Comparison of ENCODE assay signal across 27 mouse cellular contexts in the genomic region with DNA sequence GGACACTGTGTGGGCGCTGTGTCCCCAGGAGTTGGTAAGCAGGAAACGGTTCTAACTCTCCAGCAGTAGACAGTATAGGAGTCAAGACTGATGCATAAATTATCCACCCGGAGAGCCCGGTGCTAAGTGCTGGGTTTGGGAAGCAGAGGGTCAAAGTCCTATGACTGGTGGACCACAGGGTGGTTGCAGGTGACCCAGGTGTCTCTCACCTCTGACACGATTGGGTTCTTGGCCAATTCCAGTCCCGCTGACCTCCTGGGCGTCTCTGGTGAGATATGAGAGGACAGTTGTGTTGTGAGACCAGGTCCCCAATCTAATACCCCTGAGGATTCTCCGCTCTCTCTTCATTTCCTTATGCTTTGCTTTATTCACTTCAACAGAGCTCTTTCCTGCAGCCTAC.
DNase-seq lines count a peak whose midpoint lies in the region; ATAC-seq and TF ChIP-seq lines count a peak whose summit lies in the region.
"Had no signal": no experiment of that assay in that cellular context is flagged by ENCODE, and none has a peak within 500 bp of the region (broad histone marks: within the 10 kb centered on the region; RNA-seq: fewer than 3 reads in every experiment).

No protein-coding gene starts in this region.

- H3K36me3 ChIP-seq in forebrain, embryonic 14.5 days (ENCODE audit: control insufficient read depth, insufficient read depth, low read length): no peaks in the 10 kb centered on the region
- H3K36me3 ChIP-seq in forebrain, embryonic 11.5 days (ENCODE audit: control insufficient read depth, insufficient read depth, low read length): no peaks in the 10 kb centered on the region
- H3K36me3 ChIP-seq in liver, adult 2 months (ENCODE audit: control insufficient read depth, insufficient read depth, low read length): no peaks in the 10 kb centered on the region
- H3K36me3 ChIP-seq in liver, embryonic 12.5 days: no peaks in the 10 kb centered on the region
- H3K36me3 ChIP-seq in midbrain, postnatal 0 days (ENCODE audit: insufficient read depth, low read length): no peaks in the 10 kb centered on the region
- H3K36me3 ChIP-seq in midbrain, embryonic 11.5 days (ENCODE audit: control insufficient read depth, insufficient read depth, low read length): no peaks in the 10 kb centered on the region
- H3K36me3 ChIP-seq: embryonic facial prominence, embryonic 12.5 days; embryonic facial prominence, embryonic 15.5 days; G1E; heart, embryonic 10.5 days; heart, embryonic 13.5 days had no signal

- H3K9me3 ChIP-seq in forebrain, embryonic 14.5 days (replicated peaks; ENCODE audit: control insufficient read depth, low read length): no peaks in the 10 kb centered on the region
- no peaks in the 10 kb centered on the region for H3K9me3 ChIP-seq in forebrain, embryonic 11.5 days (ENCODE audit: control insufficient read depth, low read length)
- H3K9me3 ChIP-seq in liver, embryonic 12.5 days (replicated peaks): no peaks in the 10 kb centered on the region
- H3K9me3 ChIP-seq in midbrain, postnatal 0 days (ENCODE audit: low read length): no peaks in the 10 kb centered on the region
- H3K9me3 ChIP-seq in midbrain, embryonic 11.5 days (ENCODE audit: control insufficient read depth, low read length): no peaks in the 10 kb centered on the region
- H3K9me3 ChIP-seq: embryonic facial prominence, embryonic 12.5 days; embryonic facial prominence, embryonic 15.5 days; forebrain, embryonic 13.5 days; heart, embryonic 10.5 days; heart, embryonic 13.5 days had no signal

- no peak overlapping the region for H3K4me3 ChIP-seq in forebrain, embryonic 14.5 days (ENCODE audit: low read depth, low read length)
- H3K4me3 ChIP-seq in forebrain, embryonic 11.5 days (ENCODE audit: low read depth, low read length): no peak overlapping the region
- H3K4me3 ChIP-seq in liver, adult 2 months (ENCODE audit: insufficient read depth, low read depth, low read length): no peak overlapping the region
- no peak overlapping the region for H3K4me3 ChIP-seq in liver, embryonic 12.5 days
- no peak overlapping the region for H3K4me3 ChIP-seq in midbrain, postnatal 0 days (ENCODE audit: low read depth, low read length)
- H3K4me3 ChIP-seq in midbrain, embryonic 11.5 days (ENCODE audit: low read depth, low read length): no peak overlapping the region
- H3K4me3 ChIP-seq: embryonic facial prominence, embryonic 12.5 days; embryonic facial prominence, embryonic 15.5 days; forebrain, embryonic 13.5 days; heart, adult 2 months; heart, embryonic 10.5 days; heart, embryonic 13.5 days had no signal

- WGBS in forebrain, embryonic 14.5 days: 91% methylated on average over 8 of the region's 8 CpGs
- 89% methylated on average over 8 of the region's 8 CpGs for WGBS in forebrain, embryonic 11.5 days
- WGBS in liver, adult 2 months: 43% methylated on average over 8 of the region's 8 CpGs
- WGBS in liver, embryonic 12.5 days (ENCODE audit: insufficient replicate concordance): 77% methylated on average over 8 of the region's 8 CpGs
- WGBS in midbrain, postnatal 0 days: 78% methylated on average over 8 of the region's 8 CpGs
- WGBS in midbrain, embryonic 11.5 days: 89% methylated on average over 8 of the region's 8 CpGs

- DNase-seq in forebrain, embryonic 14.5 days (ENCODE audit: low spot score): no peak
- no peak for DNase-seq in forebrain, embryonic 11.5 days (ENCODE audit: low spot score)
- peak; percentile 64 for DNase-seq in liver, adult 2 months (ENCODE audit: extremely low read depth, low read depth, low spot score)
- no peak for DNase-seq in midbrain, postnatal 0 days (ENCODE audit: low spot score)
- no peak for DNase-seq in midbrain, embryonic 11.5 days (ENCODE audit: low spot score, missing footprints)
- DNase-seq: adrenal gland, adult 2 months; adrenal gland, postnatal 14 days; B cell, adult 2 months; cerebellum, adult 11 months; cerebellum, adult 2 months; cerebellum, adult 9-11 months; cerebellum, postnatal 25 days; gastrocnemius, postnatal 25 days; heart, adult 2 months; heart, postnatal 14 days; heart, postnatal 4 days had no signal

- H3K27ac ChIP-seq in forebrain, embryonic 14.5 days (ENCODE audit: low read depth, low read length): 0 out of 2 replicates have a peak overlapping the region, but pooled peaks have one; percentile 5
- no peak overlapping the region for H3K27ac ChIP-seq in forebrain, embryonic 11.5 days (ENCODE audit: low read depth, low read length)
- no peak overlapping the region for H3K27ac ChIP-seq in liver, adult 2 months (replicated peaks; ENCODE audit: insufficient read depth, low read depth, low read length)
- no peak overlapping the region for H3K27ac ChIP-seq in liver, embryonic 12.5 days
- H3K27ac ChIP-seq in midbrain, postnatal 0 days (ENCODE audit: low read depth, low read length): 0 out of 2 replicates have a peak overlapping the region, but pooled peaks have one; percentile 18
- H3K27ac ChIP-seq in midbrain, embryonic 11.5 days (ENCODE audit: low read depth, low read length): no peak overlapping the region
- H3K27ac ChIP-seq: embryonic facial prominence, embryonic 12.5 days; embryonic facial prominence, embryonic 15.5 days; forebrain, embryonic 13.5 days; heart, adult 2 months; heart, embryonic 10.5 days; heart, embryonic 13.5 days; hindbrain, embryonic 14.5 days; hindbrain, postnatal 0 days had no signal

- H3K79me2 ChIP-seq in liver, adult 2 months (ENCODE audit: control insufficient read depth, insufficient read depth, low read length): no peaks in the 10 kb centered on the region

- H3K27me3 ChIP-seq in forebrain, embryonic 14.5 days (replicated peaks; ENCODE audit: control insufficient read depth, insufficient read depth, low read length): no peaks in the 10 kb centered on the region
- H3K27me3 ChIP-seq in forebrain, embryonic 11.5 days (ENCODE audit: control insufficient read depth, insufficient read depth, low read length): no peaks in the 10 kb centered on the region
- no peaks in the 10 kb centered on the region for H3K27me3 ChIP-seq in liver, adult 2 months (ENCODE audit: control insufficient read depth, insufficient read depth, low read length)
- no peaks in the 10 kb centered on the region for H3K27me3 ChIP-seq in liver, embryonic 12.5 days (replicated peaks)
- no peaks in the 10 kb centered on the region for H3K27me3 ChIP-seq in midbrain, postnatal 0 days (ENCODE audit: insufficient read depth, low read length)
- no peaks in the 10 kb centered on the region for H3K27me3 ChIP-seq in midbrain, embryonic 11.5 days (ENCODE audit: control insufficient read depth, insufficient read depth, low read length)
- H3K27me3 ChIP-seq: CH12.LX; embryonic facial prominence, embryonic 12.5 days; embryonic facial prominence, embryonic 15.5 days; forebrain, embryonic 13.5 days; heart, embryonic 13.5 days had no signal

- H3K4me2 ChIP-seq in forebrain, embryonic 14.5 days (ENCODE audit: low read length): no peak overlapping the region
- no peak overlapping the region for H3K4me2 ChIP-seq in forebrain, embryonic 11.5 days (ENCODE audit: low read depth, low read length, severe bottlenecking)
- H3K4me2 ChIP-seq in liver, embryonic 12.5 days: no peak overlapping the region
- H3K4me2 ChIP-seq in midbrain, postnatal 0 days (ENCODE audit: low read depth, low read length, poor library complexity, severe bottlenecking): no peak overlapping the region
- H3K4me2 ChIP-seq in midbrain, embryonic 11.5 days: no peak overlapping the region
- H3K4me2 ChIP-seq: embryonic facial prominence, embryonic 12.5 days; embryonic facial prominence, embryonic 15.5 days; forebrain, embryonic 13.5 days; heart, embryonic 13.5 days; hindbrain, embryonic 14.5 days had no signal

- no peaks in the 10 kb centered on the region for H3K4me1 ChIP-seq in forebrain, embryonic 14.5 days (ENCODE audit: control insufficient read depth, insufficient read depth, low read length)
- H3K4me1 ChIP-seq in forebrain, embryonic 11.5 days (replicated peaks; ENCODE audit: control insufficient read depth, insufficient read depth, low read length): peaks cover 4% of the 10 kb centered on the region
- no peaks in the 10 kb centered on the region for H3K4me1 ChIP-seq in liver, adult 2 months (ENCODE audit: control insufficient read depth, insufficient read depth, low read length)
- peaks cover 15% of the 10 kb centered on the region for H3K4me1 ChIP-seq in liver, embryonic 12.5 days
- peaks cover 11% of the 10 kb centered on the region; the same call in 1 of the 2 replicates for H3K4me1 ChIP-seq in midbrain, postnatal 0 days (ENCODE audit: insufficient read depth, low read length)
- H3K4me1 ChIP-seq in midbrain, embryonic 11.5 days (ENCODE audit: control insufficient read depth, insufficient read depth, low read length): no peaks in the 10 kb centered on the region
- H3K4me1 ChIP-seq: heart, embryonic 10.5 days; heart, embryonic 13.5 days had no signal

- TF ChIP-seq POLR2A in liver, adult 2 months (IDR thresholded peaks at IDR 0.05; ENCODE audit: extremely low read depth, insufficient read depth, low read length): no peak

- no peak for TF ChIP-seq CTCF in liver, adult 2 months (IDR thresholded peaks at IDR 0.05; ENCODE audit: low read depth, low read length)
- TF ChIP-seq CTCF in midbrain, postnatal 0 days (IDR thresholded peaks at IDR 0.05): no peak

- no peak overlapping the region for H3K9ac ChIP-seq in forebrain, embryonic 14.5 days (ENCODE audit: low read length)
- H3K9ac ChIP-seq in forebrain, embryonic 11.5 days (ENCODE audit: low read length): no peak overlapping the region
- H3K9ac ChIP-seq in liver, adult 2 months (ENCODE audit: low read depth, low read length): no peak overlapping the region
- H3K9ac ChIP-seq in liver, embryonic 12.5 days: no peak overlapping the region
- no peak overlapping the region for H3K9ac ChIP-seq in midbrain, postnatal 0 days (replicated peaks; ENCODE audit: low read length, poor library complexity, severe bottlenecking)
- no peak overlapping the region for H3K9ac ChIP-seq in midbrain, embryonic 11.5 days (ENCODE audit: low read length)
- H3K9ac ChIP-seq: embryonic facial prominence, embryonic 12.5 days; embryonic facial prominence, embryonic 15.5 days; forebrain, embryonic 13.5 days; heart, embryonic 13.5 days; hindbrain, embryonic 14.5 days had no signal

- ATAC-seq in forebrain, embryonic 14.5 days: no peak
- no peak for ATAC-seq in forebrain, embryonic 11.5 days (replicated peaks; ENCODE audit: low FRiP score)
- ATAC-seq in liver, embryonic 12.5 days: no peak
- no peak for ATAC-seq in midbrain, postnatal 0 days (ENCODE audit: low FRiP score)
- ATAC-seq in midbrain, embryonic 11.5 days (ENCODE audit: low FRiP score): no peak
- ATAC-seq: forebrain, embryonic 13.5 days; hindbrain, postnatal 0 days; inflammation-experienced regulatory T-cells, adult 6 months had no signal

Comparison
In these comparisons a context has a peak if more than half of its experiments do, and no peak if none do; other contexts are left out.
1. H3K27ac ChIP-seq: peak in forebrain, embryonic 14.5 days (single experiment) and midbrain, postnatal 0 days (single experiment); none in forebrain, embryonic 11.5 days (single experiment), liver, adult 2 months (single experiment), liver, embryonic 12.5 days (single experiment) and midbrain, embryonic 11.5 days (single experiment).